Mouse (Mus musculus) ES-E14 (cell line): Measurements from ENCODE around the gene Fance.

ENCODE experiments used
- CHD2 ChIP-seq: IDR thresholded peaks from 2 replicates; pipeline ENCODE4 v1.6.1; 2014; ENCODE audit warnings: mild to moderate bottlenecking, low read depth, low read length, inconsistent platforms
- MAFK ChIP-seq: IDR thresholded peaks from 2 replicates; pipeline ENCODE4 v1.6.1; 2014; ENCODE audit warnings: mild to moderate bottlenecking, low read depth, low read length, inconsistent platforms; ENCODE audit not compliant: insufficient read depth
- ZC3H11A ChIP-seq: IDR thresholded peaks from 2 replicates; pipeline ENCODE4 v1.6.1; 2012; ENCODE audit warnings: low read depth, mild to moderate bottlenecking, inconsistent platforms, low read length, borderline replicate concordance

DNA sequence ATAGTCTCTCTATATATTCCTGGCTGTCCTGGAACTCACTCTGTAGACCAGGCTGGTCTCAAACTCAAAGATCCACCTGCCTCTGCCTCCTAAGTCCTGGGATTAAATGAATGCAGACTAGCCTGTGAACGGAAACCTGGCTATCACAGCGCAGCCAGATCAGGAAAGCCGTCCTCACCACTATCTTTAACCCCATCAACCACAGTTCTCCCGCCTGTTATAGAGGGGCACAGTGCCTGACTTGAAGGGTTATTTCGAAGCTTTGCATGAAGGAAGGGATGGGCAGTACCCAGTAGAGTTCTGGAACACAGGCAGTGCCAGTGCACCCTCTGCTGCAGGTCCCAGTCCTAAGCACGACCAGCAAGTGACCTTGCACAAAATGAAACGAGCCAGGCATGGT, 22.0 kb upstream of the Fance start:
- TF ChIP-seq CHD2 (no peak), ZC3H11A (no peak), MAFK (no peak)
